Mouse (Mus musculus) stomach, embryonic 14.5 days (tissue): ENCODE measurements around the gene Zic4. TPM values are rescaled to one million over a fixed set of nuclear protein-coding genes. Genes with fewer than 3 reads are reported as not detected.

Source experiments
- ATAC-seq: fragments of 200-750 bp; cut with Nextera tagmentation; 2 replicates; pipeline ENCODE4 v1.8.0; 2017; ENCODE audit warnings: low read depth, moderate TSS enrichment; ENCODE audit not compliant: insufficient number of reproducible peaks, insufficient read depth, low FRiP score
- H3K27ac ChIP-seq: fragments of 300-500 bp; sonication (generic); 2 replicates; pipeline ENCODE4 v1.5.1; 2014; ENCODE audit warnings: mild to moderate bottlenecking, low read length, moderate library complexity, mixed read lengths
- H3K27me3 ChIP-seq: fragments of 300-500 bp; sonication (generic); 2 replicates; pipeline ENCODE4 v1.6.1; 2014; ENCODE audit warnings: low read length, control low read depth, mixed read lengths; ENCODE audit not compliant: control insufficient read depth, insufficient read depth
- H3K36me3 ChIP-seq: fragments of 300-500 bp; sonication (generic); 2 replicates; pipeline ENCODE4 v1.6.1; 2014; ENCODE audit warnings: mild to moderate bottlenecking, control low read depth, low read length, moderate library complexity, mixed read lengths; ENCODE audit not compliant: control insufficient read depth, insufficient read depth
- H3K4me1 ChIP-seq: fragments of 300-500 bp; sonication (generic); 2 replicates; pipeline ENCODE4 v1.6.1; 2014; ENCODE audit warnings: low read length, control low read depth, mixed read lengths; ENCODE audit not compliant: control insufficient read depth, insufficient read depth
- H3K4me2 ChIP-seq: fragments of 300-500 bp; sonication (generic); replicated peaks from 2 replicates; pipeline ENCODE4 v1.6.1; 2014; ENCODE audit warnings: low read depth, low read length, control low read depth
- H3K4me3 ChIP-seq: fragments of 300-500 bp; sonication (generic); 2 replicates; pipeline ENCODE4 v1.5.1; 2014; ENCODE audit warnings: low read depth, low read length, control low read depth
- H3K9ac ChIP-seq: fragments of 300-500 bp; sonication (generic); replicated peaks from 2 replicates; pipeline ENCODE4 v1.6.1; 2014; ENCODE audit warnings: low read depth, mild to moderate bottlenecking, control low read depth, low read length, moderate library complexity, mixed read lengths
- H3K9me3 ChIP-seq: fragments of 300-500 bp; sonication (generic); 2 replicates; pipeline ENCODE4 v1.6.1; 2016; ENCODE audit warnings: low read depth, low read length, control low read depth; ENCODE audit not compliant: control insufficient read depth
- WGBS: fragments of 180-500 bp; shearing (Covaris S2); extraction: QIAGEN DNeasy Blood & Tissue Kit; methylation state at CpG from one replicate; pipeline ENCODE4 v1.1.7; 2014; 5-methylcytosine and 5-hydroxymethylcytosine counted together
- polyA plus RNA-seq: library from polyadenylated mRNA; unstranded; fragments of >200 nt; fragmentation: Nextera tagmentation; extraction: Ambion mirVana; gene quantifications from 2 replicates; pipeline ENCODE4 v1.2.1, GENCODE M21; 2014

Gene Zic4
- polyA plus RNA-seq, 1 experiment from 2014 or later = not detected

DNA sequence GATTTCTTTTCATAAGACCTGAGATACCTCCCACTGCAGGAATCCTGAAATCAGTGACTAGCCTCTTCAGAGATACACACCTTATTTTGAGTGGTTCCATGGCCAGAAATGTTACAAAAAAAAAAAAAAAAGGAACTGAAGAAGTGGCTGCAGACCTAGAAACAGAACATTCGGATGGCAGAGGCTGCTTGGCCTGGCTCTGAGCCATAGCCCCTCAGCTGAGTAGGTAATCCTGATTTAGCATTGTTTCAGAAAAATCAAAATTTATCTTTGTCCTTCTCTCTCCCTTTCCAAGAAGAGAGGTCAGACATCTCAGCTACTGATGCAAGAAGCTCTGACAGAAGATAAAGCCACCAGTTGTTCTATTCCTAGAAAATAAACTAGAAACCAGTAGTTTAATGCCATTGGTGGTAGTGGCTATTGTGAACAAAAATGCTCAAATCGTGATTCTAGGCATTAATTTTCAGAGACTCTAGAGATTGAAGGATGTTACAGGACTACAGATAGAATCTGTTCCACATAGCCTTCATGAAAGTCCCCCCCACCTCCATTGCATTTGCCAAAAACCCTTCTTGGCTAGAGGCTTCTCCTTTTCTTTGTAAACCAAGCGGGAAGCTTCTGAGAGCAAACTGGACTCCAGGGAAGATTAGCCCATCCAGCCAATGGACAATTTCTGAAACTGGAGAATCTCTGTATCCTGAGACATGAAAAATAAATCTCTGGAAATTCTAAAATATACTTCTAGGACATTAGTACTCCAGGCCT is 11.8 kb downstream of the Zic4 start:
- Histone ChIP-seq H3K4me3 (no peak overlapping the region), H3K36me3 (no peaks in the 10 kb centered on the region), H3K27ac (no peak overlapping the region), H3K4me1 (no peaks in the 10 kb centered on the region), H3K9me3 (no peaks in the 10 kb centered on the region), H3K9ac (no peak overlapping the region), H3K27me3 (peaks cover 88% of the 10 kb centered on the region), H3K4me2 (no peak overlapping the region)
- 30% methylated on average over 3 of the region's 3 CpGs for WGBS
- ATAC-seq = no peak

GRCm38 (mm10) chr9:91374665-91375064 is 12.5 kb downstream of the Zic4 start:
- Histone ChIP-seq H3K4me2 (no peak overlapping the region), H3K9ac (no peak overlapping the region), H3K36me3 (no peaks in the 10 kb centered on the region), H3K27me3 (peaks cover 88% of the 10 kb centered on the region), H3K9me3 (no peaks in the 10 kb centered on the region), H3K4me3 (no peak overlapping the region), H3K4me1 (no peaks in the 10 kb centered on the region), H3K27ac (no peak overlapping the region)
- ATAC-seq = no peak
- 6% methylated on average over 4 of the region's 4 CpGs for whole genome bisulfite sequencing

DNA sequence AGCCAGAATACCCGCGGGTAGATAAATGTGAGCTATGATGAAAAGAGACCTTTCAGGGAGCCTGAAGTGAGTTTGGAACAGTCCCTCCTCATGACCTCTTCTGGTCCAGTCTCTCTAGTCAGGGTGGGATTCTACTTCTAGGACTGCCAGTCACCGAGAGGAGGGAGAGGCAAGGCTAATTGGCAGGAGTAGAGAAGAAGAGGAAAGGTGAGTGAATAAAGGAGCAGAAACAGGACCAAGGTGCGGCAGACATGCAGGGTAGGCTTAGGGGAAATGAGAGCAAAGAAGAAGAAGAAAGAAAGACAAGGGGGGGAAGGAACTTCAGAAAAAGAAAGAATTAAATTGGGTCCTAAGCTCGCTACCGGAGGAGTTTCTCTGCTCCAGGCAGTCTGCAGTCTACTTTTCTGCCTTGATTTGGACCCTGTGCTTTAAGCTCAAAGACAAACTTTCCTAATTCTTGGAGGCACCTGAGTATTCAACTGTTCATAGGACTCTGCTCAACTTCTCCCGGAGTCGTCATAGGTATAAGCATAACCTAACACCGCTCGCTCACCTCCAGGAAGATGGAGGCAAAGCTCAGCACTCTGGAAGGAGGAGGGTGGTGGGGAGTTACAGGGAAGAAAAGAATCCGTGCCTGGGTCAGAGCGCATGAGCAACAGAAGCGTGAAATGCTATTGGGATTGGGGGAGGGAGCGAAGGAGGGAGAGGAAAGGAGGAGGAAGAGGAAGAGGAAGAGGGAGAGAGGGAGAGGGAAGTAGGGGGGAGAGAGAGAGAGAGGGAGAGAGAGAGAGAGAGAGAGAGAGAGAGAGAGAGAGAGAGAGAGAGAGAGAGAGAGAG is 15.0 kb downstream of the Zic4 start:
- Histone ChIP-seq H3K9me3 (no peaks in the 10 kb centered on the region), H3K9ac (no peak overlapping the region), H3K4me3 (no peak overlapping the region), H3K27me3 (peaks cover 81% of the 10 kb centered on the region), H3K4me1 (no peaks in the 10 kb centered on the region), H3K36me3 (no peaks in the 10 kb centered on the region), H3K27ac (no peak overlapping the region), H3K4me2 (no peak overlapping the region)
- no peak for ATAC-seq
- 3% methylated on average over 14 of the region's 14 CpGs for WGBS

GRCm38 (mm10) chr9:91377873-91378150 is 15.6 kb downstream of the Zic4 start:
- no peak overlapping the region for H3K4me2 ChIP-seq
- H3K4me3 ChIP-seq = no peak overlapping the region
- no peak for ATAC-seq
- no peak overlapping the region for H3K9ac ChIP-seq
- peaks cover 76% of the 10 kb centered on the region for H3K27me3 ChIP-seq
- H3K9me3 ChIP-seq = no peaks in the 10 kb centered on the region
- H3K36me3 ChIP-seq = no peaks in the 10 kb centered on the region
- H3K27ac ChIP-seq = no peak overlapping the region
- WGBS = 2% methylated on average over 16 of the region's 16 CpGs
- no peaks in the 10 kb centered on the region for H3K4me1 ChIP-seq

GRCm38 (mm10) chr9:91378411-91379299 is 16.4 kb downstream of the Zic4 start:
- 2% methylated on average over 48 of the region's 48 CpGs for WGBS
- no peak; the same call in 1 of the 2 replicates for ATAC-seq
- Histone ChIP-seq H3K4me3 (no peak overlapping the region), H3K4me1 (no peaks in the 10 kb centered on the region), H3K36me3 (no peaks in the 10 kb centered on the region), H3K9ac (no peak overlapping the region), H3K4me2 (no peak overlapping the region), H3K27me3 (peaks cover 75% of the 10 kb centered on the region), H3K9me3 (no peaks in the 10 kb centered on the region), H3K27ac (no peak overlapping the region)

- 2% methylated on average over 8 of the region's 8 CpGs for WGBS
- Histone ChIP-seq H3K4me1 (no peaks in the 10 kb centered on the region), H3K9me3 (no peaks in the 10 kb centered on the region), H3K9ac (no peak overlapping the region), H3K36me3 (no peaks in the 10 kb centered on the region), H3K27me3 (peaks cover 75% of the 10 kb centered on the region), H3K4me3 (no peak overlapping the region), H3K27ac (no peak overlapping the region), H3K4me2 (no peak overlapping the region)
- no peak for ATAC-seq
Observed at GRCm38 (mm10) chr9:91379300-91379635, 17.1 kb downstream of the Zic4 start.

GRCm38 (mm10) chr9:91379781-91380457 is 17.7 kb downstream of the Zic4 start:
- Histone ChIP-seq H3K9ac (no peak overlapping the region), H3K27ac (no peak overlapping the region), H3K9me3 (no peaks in the 10 kb centered on the region), H3K4me1 (no peaks in the 10 kb centered on the region), H3K36me3 (no peaks in the 10 kb centered on the region), H3K4me2 (no peak overlapping the region), H3K4me3 (no peak overlapping the region), H3K27me3 (peaks cover 74% of the 10 kb centered on the region)
- ATAC-seq = no peak
- 1% methylated on average over 10 of the region's 10 CpGs for WGBS

DNA sequence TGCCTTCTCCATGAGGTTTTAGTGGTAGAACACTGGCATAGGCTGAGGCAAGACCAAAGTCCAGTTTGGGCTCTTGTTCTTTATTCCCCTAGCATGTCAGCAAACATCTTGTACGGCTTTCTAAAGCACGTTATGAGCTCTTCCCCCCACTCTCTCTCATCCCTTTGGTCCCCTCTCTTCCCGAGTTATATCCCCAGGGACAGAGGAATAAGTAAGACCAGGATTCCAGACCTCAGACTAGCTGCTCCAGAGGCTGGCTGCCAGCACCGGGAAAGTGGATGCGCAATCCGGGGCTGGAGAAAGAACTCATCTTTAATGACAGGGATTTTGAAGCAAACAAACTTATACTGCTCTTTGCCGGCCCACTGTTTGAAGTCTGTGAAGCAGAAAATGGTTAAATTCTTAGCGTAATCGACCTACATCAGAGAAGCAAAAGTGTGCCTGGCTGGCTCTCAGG is 18.3 kb downstream of the Zic4 start:
- Histone ChIP-seq H3K9ac (no peak overlapping the region), H3K27ac (no peak overlapping the region), H3K4me2 (no peak overlapping the region), H3K9me3 (no peaks in the 10 kb centered on the region), H3K4me3 (no peak overlapping the region), H3K27me3 (peaks cover 74% of the 10 kb centered on the region), H3K36me3 (no peaks in the 10 kb centered on the region), H3K4me1 (no peaks in the 10 kb centered on the region)
- no peak for ATAC-seq
- 1% methylated on average over 9 of the region's 9 CpGs for WGBS
